Mouse (Mus musculus): ENCODE measurements around the gene Sall4.

DNA sequence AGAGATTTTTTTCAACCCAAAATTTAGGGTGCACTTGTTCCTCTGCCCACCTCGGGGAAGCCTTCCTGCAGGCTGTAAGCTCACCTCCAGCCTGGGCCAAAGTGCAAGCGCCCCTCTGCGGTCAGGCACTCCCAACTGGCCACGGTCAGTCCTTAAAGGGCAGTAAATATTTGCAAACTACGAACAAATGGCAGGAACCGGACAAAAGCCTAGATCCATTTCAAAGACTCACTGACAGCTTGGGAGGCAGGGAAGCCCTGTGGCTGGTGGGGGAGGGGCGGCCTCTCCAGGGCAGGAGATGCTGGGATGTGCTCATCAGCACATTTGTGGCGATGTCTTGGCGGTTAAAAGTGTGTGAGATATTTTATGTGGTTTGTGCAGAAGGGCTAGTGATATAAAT is 12.3 kb upstream of the Sall4 start:
- no peak for TF ChIP-seq CTCF (conservative IDR thresholded peaks at IDR 0.05; ENCODE audit: insufficient read depth, insufficient read length, low read depth, low read length)
- no peak for TF ChIP-seq POLR2A (IDR thresholded peaks at IDR 0.05; ENCODE audit: low read depth, low read length)
